Mouse (Mus musculus): ENCODE measurements around the gene 1600014C23Rik. TPM values are rescaled to one million over a fixed set of nuclear protein-coding genes. Genes with fewer than 3 reads are reported as not detected.
A peak's percentile ranks its signal among the peaks of the same experiment; 100 is the strongest.

1600014C23Rik gene
- polyA plus RNA-seq, 1 experiment from 2014 or later: not detected

DNA sequence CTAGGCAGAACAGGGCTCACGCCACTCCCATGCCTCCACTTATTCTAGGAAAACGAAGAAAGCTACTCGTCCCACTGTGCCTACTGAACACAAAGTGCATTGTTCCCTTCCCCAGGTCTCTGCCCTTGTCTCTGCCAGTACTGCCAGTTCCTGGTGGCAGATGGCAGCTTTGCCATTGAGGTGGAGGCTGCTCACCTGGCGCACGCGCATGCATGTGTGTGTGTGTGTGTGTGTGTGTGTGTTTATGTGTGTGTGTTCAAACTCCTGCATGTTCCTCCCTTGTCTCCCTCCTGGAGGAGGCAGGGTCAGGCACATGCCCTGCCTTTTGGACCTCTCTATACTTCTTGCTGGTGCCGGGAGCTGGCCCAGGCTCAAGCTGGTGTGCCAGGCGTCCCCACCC lies 38.5 kb upstream of the 1600014C23Rik start:
- no peak overlapping the region for H3K9ac ChIP-seq (replicated peaks; ENCODE audit: low read depth)
- H3K36me3 ChIP-seq (ENCODE audit: insufficient read depth, low read length): no peaks in the 10 kb centered on the region
- no peaks in the 10 kb centered on the region for H3K27me3 ChIP-seq (replicated peaks; ENCODE audit: insufficient read depth, low read length)
- 81% methylated on average over 8 of the region's 8 CpGs for WGBS
- ATAC-seq (no peak), DNase-seq (ENCODE audit: low spot score) (no peak)
- no peak overlapping the region for H3K4me3 ChIP-seq (ENCODE audit: low read depth, low read length)
- peaks cover under 1% of the 10 kb centered on the region; the same call in 1 of the 2 replicates for H3K4me1 ChIP-seq (ENCODE audit: insufficient read depth, low read depth, low read length)
- H3K4me2 ChIP-seq (replicated peaks; ENCODE audit: low read depth, low read length): no peak overlapping the region
- H3K27ac ChIP-seq (ENCODE audit: low read length): no peak overlapping the region
- TF ChIP-seq EP300 (IDR thresholded peaks at IDR 0.05) (no peak), CTCF (IDR thresholded peaks at IDR 0.05) (no peak)
- no peaks in the 10 kb centered on the region for H3K9me3 ChIP-seq (ENCODE audit: low read length)

DNA sequence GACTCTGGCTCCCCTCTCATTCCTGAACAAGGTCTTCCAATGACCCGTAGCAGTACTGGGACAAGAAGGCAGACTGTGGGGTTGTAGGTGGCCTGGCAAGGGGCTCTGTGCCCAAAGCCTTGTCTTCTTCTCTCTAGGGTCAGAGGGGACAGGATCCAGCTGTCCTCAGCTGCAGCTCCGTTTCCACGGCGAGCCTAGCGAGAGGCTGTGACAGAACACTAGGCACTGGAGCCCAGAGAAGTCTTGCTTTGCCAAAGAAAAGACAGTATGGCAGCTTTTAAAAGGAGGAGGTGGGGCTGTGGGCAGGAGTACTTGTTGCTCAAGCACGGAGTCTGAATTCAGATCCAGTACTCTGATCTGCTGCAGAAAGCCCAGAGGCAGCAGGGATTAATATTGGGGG lies 36.8 kb upstream of the 1600014C23Rik start:
- WGBS: 32% methylated on average over 6 of the region's 6 CpGs
- DNase-seq (ENCODE audit: low spot score) (peak; percentile 65), ATAC-seq (no peak; the same call in 1 of the 2 replicates)
- no peak overlapping the region for H3K4me3 ChIP-seq (ENCODE audit: low read depth, low read length)
- no peak overlapping the region for H3K4me2 ChIP-seq (replicated peaks; ENCODE audit: low read depth, low read length)
- no peak for TF ChIP-seq CTCF (IDR thresholded peaks at IDR 0.05)
- no peak for TF ChIP-seq EP300 (IDR thresholded peaks at IDR 0.05)
- H3K9ac ChIP-seq (replicated peaks; ENCODE audit: low read depth): no peak overlapping the region
- H3K4me1 ChIP-seq (ENCODE audit: insufficient read depth, low read depth, low read length): peaks cover 12% of the 10 kb centered on the region; the same call in 1 of the 2 replicates
- H3K27me3 ChIP-seq (replicated peaks; ENCODE audit: insufficient read depth, low read length): no peaks in the 10 kb centered on the region
- no peaks in the 10 kb centered on the region for H3K9me3 ChIP-seq (ENCODE audit: low read length)
- 0 out of 2 replicates have a peak overlapping the region, but pooled peaks have one; percentile 1 for H3K27ac ChIP-seq (ENCODE audit: low read length)
- no peaks in the 10 kb centered on the region for H3K36me3 ChIP-seq (ENCODE audit: insufficient read depth, low read length)

DNA sequence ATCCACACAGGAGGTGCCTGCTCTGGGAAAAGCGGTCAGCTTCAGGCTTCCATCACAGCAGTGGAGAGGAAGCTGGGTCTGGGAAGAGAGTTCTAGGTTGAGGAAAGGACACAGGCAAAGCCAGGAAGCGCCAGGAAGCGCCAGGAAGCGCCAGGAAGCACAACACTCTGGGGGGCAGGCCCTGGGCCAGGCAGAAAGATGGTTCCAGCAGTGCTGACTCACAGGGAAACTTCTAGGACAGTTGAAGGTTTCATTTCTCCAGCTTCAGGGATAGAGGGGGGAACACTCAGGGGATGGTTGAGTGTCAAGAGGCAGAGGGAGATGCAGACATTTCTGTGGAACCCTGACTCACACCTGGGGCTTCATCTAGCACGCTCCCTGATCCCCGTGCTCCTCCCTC lies 36.2 kb upstream of the 1600014C23Rik start:
- peak; percentile 32 for DNase-seq (ENCODE audit: low spot score)
- no peak for TF ChIP-seq CTCF (IDR thresholded peaks at IDR 0.05)
- TF ChIP-seq EP300 (IDR thresholded peaks at IDR 0.05): no peak
- Histone ChIP-seq H3K9me3 (ENCODE audit: low read length) (no peaks in the 10 kb centered on the region), H3K4me3 (ENCODE audit: low read depth, low read length) (no peak overlapping the region), H3K36me3 (ENCODE audit: insufficient read depth, low read length) (no peaks in the 10 kb centered on the region), H3K9ac (replicated peaks; ENCODE audit: low read depth) (no peak overlapping the region), H3K27ac (ENCODE audit: low read length) (0 out of 2 replicates have a peak overlapping the region, but pooled peaks have one; percentile 1), H3K4me2 (replicated peaks; ENCODE audit: low read depth, low read length) (no peak overlapping the region), H3K4me1 (ENCODE audit: insufficient read depth, low read depth, low read length) (peaks cover 12% of the 10 kb centered on the region; the same call in 1 of the 2 replicates), H3K27me3 (replicated peaks; ENCODE audit: insufficient read depth, low read length) (no peaks in the 10 kb centered on the region)
- ATAC-seq: no peak
- 66% methylated on average over 6 of the region's 6 CpGs for WGBS

DNA sequence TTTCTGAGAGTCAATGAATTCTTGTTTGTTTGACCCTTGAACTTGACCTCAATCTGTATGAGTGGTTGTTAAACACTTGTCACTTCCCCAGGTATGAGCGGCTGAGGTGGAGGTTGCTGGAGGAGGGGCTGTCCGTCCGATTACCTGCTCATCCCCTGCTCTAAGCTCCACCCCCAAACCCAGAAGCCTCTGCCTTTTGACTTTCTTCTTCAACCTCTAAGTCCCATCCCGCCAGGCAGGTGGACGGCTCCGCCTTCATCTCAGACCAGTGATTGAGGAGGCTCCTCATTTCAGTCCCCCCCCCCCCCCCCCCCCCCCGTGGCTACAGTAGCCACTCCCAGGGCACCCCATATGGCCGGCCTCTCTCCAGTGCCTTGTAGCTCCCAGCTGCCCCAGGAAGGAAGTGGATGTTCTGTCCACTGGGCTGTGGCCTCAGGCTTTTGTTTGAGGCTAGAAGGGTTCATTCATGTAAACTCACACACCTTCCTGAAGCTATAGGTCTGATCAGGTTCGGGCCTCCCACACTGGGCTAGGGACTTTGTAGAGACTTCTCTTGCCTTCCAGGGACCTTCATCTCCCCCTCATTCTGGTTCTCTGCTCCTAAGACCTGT lies 34.0 kb upstream of the 1600014C23Rik start:
- H3K4me2 ChIP-seq (replicated peaks; ENCODE audit: low read depth, low read length): peak overlapping the region; percentile 19; the same call in 1 of the 2 replicates
- WGBS: 43% methylated on average over 7 of the region's 9 CpGs
- H3K4me3 ChIP-seq (ENCODE audit: low read depth, low read length): no peak overlapping the region
- ATAC-seq: peak; percentile 67
- no peak overlapping the region for H3K9ac ChIP-seq (replicated peaks; ENCODE audit: low read depth)
- H3K4me1 ChIP-seq (ENCODE audit: insufficient read depth, low read depth, low read length): peaks cover 12% of the 10 kb centered on the region; the same call in 1 of the 2 replicates
- TF ChIP-seq EP300 (IDR thresholded peaks at IDR 0.05): peak; percentile 28; the same call in 1 of the 2 replicates
- TF ChIP-seq CTCF (IDR thresholded peaks at IDR 0.05): no peak
- H3K27me3 ChIP-seq (replicated peaks; ENCODE audit: insufficient read depth, low read length): no peaks in the 10 kb centered on the region
- no peaks in the 10 kb centered on the region for H3K9me3 ChIP-seq (ENCODE audit: low read length)
- peak overlapping the region; percentile 84 for H3K27ac ChIP-seq (ENCODE audit: low read length)
- peak; percentile 88 for DNase-seq (ENCODE audit: low spot score)
- H3K36me3 ChIP-seq (ENCODE audit: insufficient read depth, low read length): no peaks in the 10 kb centered on the region

DNA sequence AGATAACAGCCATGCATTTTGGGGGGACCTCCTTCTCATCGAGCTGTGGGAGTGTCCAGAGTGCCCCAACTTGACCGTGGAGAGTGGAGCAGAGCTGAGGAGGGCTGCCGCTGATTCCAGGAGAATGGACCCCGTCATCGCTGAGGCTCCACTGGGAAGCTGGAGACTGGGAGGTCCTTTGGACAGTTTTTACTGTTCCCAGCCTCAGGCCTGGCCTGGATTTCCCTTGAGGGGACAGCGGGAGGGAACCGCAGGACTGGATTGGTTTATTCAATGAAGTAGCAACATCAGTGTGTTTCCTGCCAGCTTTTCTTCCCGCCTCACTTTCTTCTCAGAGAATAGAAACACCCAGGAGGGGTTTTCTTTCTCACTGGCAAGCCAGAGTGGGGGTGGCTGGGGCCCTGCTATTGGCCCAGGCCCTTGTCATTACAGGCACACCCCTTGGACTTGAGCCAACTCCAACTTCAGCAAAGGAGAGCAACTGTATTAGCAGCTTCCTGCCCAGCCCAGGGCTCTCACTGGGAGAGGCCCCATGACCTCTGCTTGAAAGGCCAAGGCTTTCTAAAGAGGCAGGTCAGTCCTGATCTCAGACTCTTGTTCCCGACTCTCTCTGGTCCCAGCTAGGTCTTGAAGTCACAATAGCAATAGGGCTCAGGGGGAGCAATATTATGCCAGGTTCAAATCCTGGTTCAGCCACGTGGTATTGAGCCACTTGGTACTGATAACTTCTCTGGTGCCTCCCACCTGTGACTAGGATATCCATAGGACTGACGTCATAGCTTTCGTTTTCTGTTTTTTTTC lies 33.3 kb upstream of the 1600014C23Rik start:
- 2% methylated on average over 12 of the region's 12 CpGs for WGBS
- no peak overlapping the region for H3K9ac ChIP-seq (replicated peaks; ENCODE audit: low read depth)
- peaks cover 12% of the 10 kb centered on the region; the same call in 1 of the 2 replicates for H3K4me1 ChIP-seq (ENCODE audit: insufficient read depth, low read depth, low read length)
- H3K4me2 ChIP-seq (replicated peaks; ENCODE audit: low read depth, low read length): peak overlapping the region; percentile 19
- H3K27me3 ChIP-seq (replicated peaks; ENCODE audit: insufficient read depth, low read length): no peaks in the 10 kb centered on the region
- TF ChIP-seq CTCF (IDR thresholded peaks at IDR 0.05): no peak
- peak; percentile 77 for TF ChIP-seq EP300 (IDR thresholded peaks at IDR 0.05)
- no peaks in the 10 kb centered on the region for H3K36me3 ChIP-seq (ENCODE audit: insufficient read depth, low read length)
- H3K4me3 ChIP-seq (ENCODE audit: low read depth, low read length): no peak overlapping the region
- DNase-seq (ENCODE audit: low spot score) (peak; percentile 98), ATAC-seq (peak; percentile 95)
- H3K27ac ChIP-seq (ENCODE audit: low read length): peak overlapping the region; percentile 84
- H3K9me3 ChIP-seq (ENCODE audit: low read length): no peaks in the 10 kb centered on the region

DNA sequence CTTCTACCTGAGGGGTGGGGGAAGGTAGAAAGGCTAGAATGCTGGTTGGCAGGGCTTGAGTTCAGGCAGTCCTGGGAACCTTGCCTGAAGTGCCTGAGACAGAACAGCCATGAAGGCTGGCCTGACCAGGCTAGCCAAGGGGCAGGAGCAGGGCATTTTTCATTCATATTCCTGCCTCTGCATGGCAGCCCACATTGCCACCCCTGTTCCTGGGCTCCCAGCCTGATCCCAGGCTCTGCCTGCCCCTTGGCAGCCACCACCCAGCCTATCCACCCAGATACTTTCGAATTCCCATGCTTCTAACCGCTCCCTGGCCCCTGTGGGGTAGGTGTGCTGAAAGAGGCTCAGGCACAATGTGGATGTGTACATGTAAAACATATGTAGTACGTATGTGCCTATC lies 32.3 kb upstream of the 1600014C23Rik start:
- Histone ChIP-seq H3K4me3 (ENCODE audit: low read depth, low read length) (no peak overlapping the region), H3K27ac (ENCODE audit: low read length) (peak overlapping the region; percentile 84; the same call in 1 of the 2 replicates), H3K27me3 (replicated peaks; ENCODE audit: insufficient read depth, low read length) (no peaks in the 10 kb centered on the region), H3K9me3 (ENCODE audit: low read length) (no peaks in the 10 kb centered on the region), H3K4me1 (ENCODE audit: insufficient read depth, low read depth, low read length) (peaks cover 12% of the 10 kb centered on the region; the same call in 1 of the 2 replicates), H3K4me2 (replicated peaks; ENCODE audit: low read depth, low read length) (no peak overlapping the region), H3K9ac (replicated peaks; ENCODE audit: low read depth) (no peak overlapping the region), H3K36me3 (ENCODE audit: insufficient read depth, low read length) (no peaks in the 10 kb centered on the region)
- 76% methylated on average over 3 of the region's 3 CpGs for WGBS
- ATAC-seq (no peak), DNase-seq (ENCODE audit: low spot score) (no peak)
- TF ChIP-seq CTCF (IDR thresholded peaks at IDR 0.05) (no peak), EP300 (IDR thresholded peaks at IDR 0.05) (no peak)

Measured in lung, postnatal 0 days (tissue).